Mouse (Mus musculus) MEL (cell line): ENCODE results near the gene Cog4. TPM values are rescaled to one million over a fixed set of nuclear protein-coding genes. Genes with fewer than 3 reads are reported as not detected.
"Not testable (repeated sequence)": the region's sequence is repeated elsewhere in the genome, so short reads cannot be mapped to it uniquely, and the experiment has no call there.

ENCODE experiments used
- DNase-seq: peaks from one replicate; pipeline ENCODE4 v3.0.0; 2011; ENCODE audit warnings: low read depth, low spot score
- H3K27ac ChIP-seq: 2 replicates; pipeline ENCODE4 v1.5.1; 2012; ENCODE audit warnings: low read depth, mild to moderate bottlenecking, control low read depth, low read length, moderate library complexity; ENCODE audit not compliant: control insufficient read depth
- H3K27me3 ChIP-seq, 2 experiments: fragments of 150-350 bp in 1 of 2; sonication (generic) in 1 of 2; 2 replicates each; pipeline ENCODE4 v1.6.1; 2012; ENCODE audit warnings: low read length in 2 of 2, mild to moderate bottlenecking in 2 of 2, improper control_type of control experiment in 1 of 2, moderate library complexity in 1 of 2; ENCODE audit not compliant: insufficient read depth in 2 of 2, control insufficient read depth in 1 of 2
- H3K36me3 ChIP-seq, 2 experiments: 2 replicates each; pipeline ENCODE4 v1.6.1; 2012 to 2014; ENCODE audit warnings: low read length in 2 of 2, improper control_type of control experiment in 1 of 2, inconsistent platforms in 1 of 2, mild to moderate bottlenecking in 1 of 2; ENCODE audit not compliant: insufficient read depth in 2 of 2, control insufficient read depth in 1 of 2
- H3K4me1 ChIP-seq, 2 experiments: fragments of 150-350 bp in 1 of 2; sonication (generic) in 1 of 2; 2 replicates each; pipeline ENCODE4 v1.6.1; 2012; ENCODE audit warnings: low read length in 2 of 2, improper control_type of control experiment in 1 of 2, mild to moderate bottlenecking in 1 of 2; ENCODE audit not compliant: insufficient read depth in 2 of 2, control insufficient read depth in 1 of 2
- H3K4me3 ChIP-seq, 2 experiments: fragments of 150-350 bp in 1 of 2; sonication (generic) in 1 of 2; 2 replicates each; pipeline ENCODE4 v1.5.1; 2012; ENCODE audit warnings: low read depth in 2 of 2, low read length in 2 of 2, mild to moderate bottlenecking in 2 of 2, moderate library complexity in 2 of 2, control low read depth in 1 of 2, improper control_type of control experiment in 1 of 2; ENCODE audit not compliant: control insufficient read depth in 1 of 2, insufficient read depth in 1 of 2
- H3K79me2 ChIP-seq: 2 replicates; pipeline ENCODE4 v1.6.1; 2012; ENCODE audit warnings: mild to moderate bottlenecking, low read length, moderate library complexity; ENCODE audit not compliant: control insufficient read depth, poor library complexity, insufficient read depth
- H3K9ac ChIP-seq: 2 replicates; pipeline ENCODE4 v1.6.1; 2012; ENCODE audit warnings: low read depth, mild to moderate bottlenecking, control low read depth, low read length, moderate library complexity; ENCODE audit not compliant: control insufficient read depth, poor library complexity, severe bottlenecking
- H3K9me3 ChIP-seq: fragments of 150-350 bp; sonication (generic); replicated peaks from 2 replicates; pipeline ENCODE4 v1.6.1; 2012; ENCODE audit warnings: mild to moderate bottlenecking, low read length, improper control_type of control experiment, moderate library complexity; ENCODE audit not compliant: insufficient read depth
- CHD1 ChIP-seq: IDR thresholded peaks from 2 replicates; pipeline ENCODE4 v1.6.1; 2012; ENCODE audit warnings: low read depth, mild to moderate bottlenecking, inconsistent platforms, low read length, improper control_type of control experiment
- CHD2 ChIP-seq: IDR thresholded peaks from 2 replicates; pipeline ENCODE4 v1.6.1; 2011; ENCODE audit warnings: low read length, improper control_type of control experiment
- CTCF ChIP-seq, 3 experiments: IDR thresholded peaks in 2 of 3; conservative IDR thresholded peaks in 1 of 3; 2 replicates each; pipeline ENCODE4 v1.5.1; 2011 to 2012; ENCODE audit warnings: low read length in 3 of 3, low read depth in 2 of 3, mild to moderate bottlenecking in 2 of 3, improper control_type of control experiment in 1 of 3, inconsistent platforms in 1 of 3, mixed read lengths in 1 of 3, moderate library complexity in 1 of 3; ENCODE audit not compliant: control insufficient read depth in 1 of 3, insufficient read depth in 1 of 3, poor library complexity in 1 of 3, severe bottlenecking in 1 of 3
- E2F4 ChIP-seq: IDR thresholded peaks from 2 replicates; pipeline ENCODE4 v1.6.1; 2011; ENCODE audit warnings: low read depth, low read length, improper control_type of control experiment, borderline replicate concordance
- ELF1 ChIP-seq: IDR thresholded peaks from 2 replicates; pipeline ENCODE4 v1.6.1; 2014; ENCODE audit warnings: low read depth, mild to moderate bottlenecking, inconsistent platforms, low read length, improper control_type of control experiment, moderate library complexity
- HCFC1 ChIP-seq: IDR thresholded peaks from 2 replicates; pipeline ENCODE4 v1.6.1; 2012; ENCODE audit warnings: low read depth, mild to moderate bottlenecking, inconsistent platforms, low read length, improper control_type of control experiment, moderate library complexity
- JUND ChIP-seq: IDR thresholded peaks from 2 replicates; pipeline ENCODE4 v1.6.1; 2011; ENCODE audit warnings: low read depth, mild to moderate bottlenecking, improper control_type of control experiment, low read length
- KAT2A ChIP-seq: conservative IDR thresholded peaks from 2 replicates; pipeline ENCODE4 v1.6.1; 2012; ENCODE audit warnings: low read depth, low read length, improper control_type of control experiment, inconsistent platforms
- MAFK ChIP-seq: IDR thresholded peaks from 2 replicates; pipeline ENCODE4 v1.6.1; 2011; ENCODE audit warnings: low read depth, mild to moderate bottlenecking, low read length, improper control_type of control experiment, borderline replicate concordance
- MYB ChIP-seq: IDR thresholded peaks from 2 replicates; pipeline ENCODE4 v1.6.1; 2011; ENCODE audit warnings: mild to moderate bottlenecking, low read depth, low read length, improper control_type of control experiment
- RAD21 ChIP-seq: IDR thresholded peaks from 2 replicates; pipeline ENCODE4 v1.6.1; 2011; ENCODE audit warnings: mild to moderate bottlenecking, low read depth, low read length, improper control_type of control experiment
- TAL1 ChIP-seq: IDR thresholded peaks from 2 replicates; pipeline ENCODE4 v1.6.1; 2012; ENCODE audit warnings: mild to moderate bottlenecking, inconsistent platforms, low read length, moderate library complexity, mixed read lengths
- UBTF ChIP-seq: IDR thresholded peaks from 2 replicates; pipeline ENCODE4 v1.6.1; 2012; ENCODE audit warnings: low read depth, mild to moderate bottlenecking, inconsistent platforms, low read length, improper control_type of control experiment, moderate library complexity, borderline replicate concordance; ENCODE audit not compliant: insufficient read depth
- USF1 ChIP-seq: IDR thresholded peaks from 2 replicates; pipeline ENCODE4 v1.6.1; 2014; ENCODE audit warnings: low read depth, mild to moderate bottlenecking, inconsistent platforms, low read length, improper control_type of control experiment, moderate library complexity
- USF2 ChIP-seq, 2 experiments: IDR thresholded peaks; 2 replicates each; pipeline ENCODE4 v1.6.1; 2011 to 2012; ENCODE audit warnings: improper control_type of control experiment in 2 of 2, low read length in 2 of 2, borderline replicate concordance in 1 of 2, inconsistent platforms in 1 of 2, low read depth in 1 of 2, mild to moderate bottlenecking in 1 of 2; ENCODE audit not compliant: insufficient read depth in 1 of 2
- polyA plus RNA-seq, 2 experiments: library from polyadenylated mRNA; stranded (reverse) in 1 of 2; unstranded in 1 of 2; fragments of >175 nt in 1 of 2; fragments of >200 nt in 1 of 2; gene quantifications; 2 replicates each; pipeline versions ENCODE4 v1.2.1 to v1.2.4; 2012; ENCODE audit warnings: low replicate concordance in 2 of 2, low read depth in 1 of 2; ENCODE audit not compliant: insufficient read length in 2 of 2, insufficient read depth in 1 of 2, missing spikeins in 1 of 2
- total RNA-seq: library from RNA; depleted of rRNA; stranded (reverse); fragments of 300-350 nt; gene quantifications from 2 replicates; pipeline ENCODE4 v1.2.3, GENCODE M21; 2012

Gene Cog4
- total and polyA plus RNA-seq, 3 experiments, result 32.1 to 35.3 TPM; not detected in 1

- Histone ChIP-seq H3K27ac (no peak overlapping the region), H3K79me2 (no peaks in the 10 kb centered on the region; the same call in 1 of the 2 replicates), H3K9ac (no peak overlapping the region), H3K4me1 (peaks cover 4 to 8% of the 10 kb centered on the region in 2 experiments; a peak in 3 of 4 replicates), H3K4me3 (no peak overlapping the region), H3K9me3 (no peaks in the 10 kb centered on the region), H3K36me3 (peaks cover 0 to 3% of the 10 kb centered on the region in 2 experiments; a peak in 2 of 4 replicates), H3K27me3 (no peaks in the 10 kb centered on the region)
- TF ChIP-seq MYB, result no peak
- TF ChIP-seq MAFK, result no peak
- no peak for TF ChIP-seq USF1
- TF ChIP-seq CHD1, result no peak
- no peak for TF ChIP-seq ELF1
- no peak for TF ChIP-seq CHD2
- TF ChIP-seq UBTF, result no peak
- TF ChIP-seq USF2 (IDR thresholded peaks at IDR 0.05; ENCODE audit: borderline replicate concordance in 1 of 2, insufficient read depth in 1 of 2, low read depth in 1 of 2, low read length in 2 of 2), result no peak
- TF ChIP-seq JUND, result no peak
- TF ChIP-seq TAL1, result no peak
- no peak for TF ChIP-seq HCFC1
- TF ChIP-seq KAT2A, result no peak
- TF ChIP-seq E2F4, result no peak
- DNase-seq, result no peak
Observed at GRCm38 (mm10) chr8:110906682-110907081, 60.3 kb downstream of the Cog4 start.

DNA sequence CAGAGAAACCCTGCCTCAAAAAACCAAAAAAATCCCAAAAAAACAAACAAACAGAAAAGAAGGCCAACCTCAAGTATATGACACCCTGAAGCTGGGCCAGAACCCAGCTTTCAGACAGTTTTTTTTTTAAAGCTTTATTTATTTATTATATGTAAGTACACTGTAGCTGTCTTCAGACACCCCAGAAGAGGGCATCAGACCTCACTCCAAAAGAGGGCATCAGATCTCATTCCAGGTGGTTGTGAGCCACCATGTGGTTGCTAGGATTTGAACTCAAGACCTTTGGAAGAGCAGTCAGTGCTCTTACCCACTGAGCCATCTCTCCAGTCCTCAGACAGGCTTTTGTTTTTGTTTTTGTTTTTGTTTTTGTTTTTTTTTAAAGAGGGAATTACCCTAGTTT, 63.5 kb downstream of the Cog4 start:
- DNase-seq, H3K9me3 ChIP-seq, H3K27ac ChIP-seq, H3K27me3 ChIP-seq, H3K79me2 ChIP-seq, H3K4me3 ChIP-seq, H3K36me3 ChIP-seq, H3K9ac ChIP-seq: not testable (repeated sequence)
- TF ChIP-seq CTCF (IDR thresholded peaks at IDR 0.05 in 2 of 3, conservative IDR thresholded peaks at IDR 0.05 in 1 of 3; ENCODE audit: control insufficient read depth in 1 of 3, insufficient read depth in 1 of 3, low read depth in 2 of 3, low read length in 3 of 3, poor library complexity in 1 of 3, severe bottlenecking in 1 of 3), result 0 out of 6 replicates have a peak, but pooled peaks of 1 of the 3 experiments have one; percentile 1
- peak; percentile 1; the same call in 1 of the 2 replicates for TF ChIP-seq RAD21
- peaks cover 4 to 15% of the 10 kb centered on the region in 2 experiments; a peak in 3 of 4 replicates for H3K4me1 ChIP-seq
